Mouse (Mus musculus): Measurements from ENCODE around the gene Rgs6.

DNA sequence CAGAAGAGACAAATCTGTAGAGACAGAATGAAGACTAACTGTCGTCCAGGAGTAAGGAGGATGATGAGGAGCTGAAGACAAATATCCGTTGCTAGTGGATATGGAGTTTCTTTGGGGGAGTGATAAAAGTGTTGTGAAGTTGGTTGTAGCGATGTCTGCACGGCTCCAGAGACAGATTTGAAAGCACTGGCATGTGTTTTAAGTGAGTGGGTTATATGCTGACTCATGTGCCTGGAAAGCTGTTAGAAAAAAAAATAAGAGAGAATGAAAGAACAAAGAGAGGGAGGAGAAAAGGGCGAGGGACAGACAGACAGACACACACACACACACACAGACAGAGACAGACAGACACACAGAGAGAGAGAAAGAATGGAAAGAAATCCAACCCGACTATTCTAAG, 580.2 kb downstream of the Rgs6 start:
- TF ChIP-seq CTCF (conservative IDR thresholded peaks at IDR 0.05; ENCODE audit: low read length) = no peak
- TF ChIP-seq POU5F1 (IDR thresholded peaks at IDR 0.05; ENCODE audit: borderline replicate concordance, low read length) = no peak

All from E14TG2a.4 (cell line).